26 mouse cellular contexts compared by ENCODE assay signal in genomic region chr11:78412861-78413260, GRCm38 (mm10). TPM values are rescaled to one million over a fixed set of nuclear protein-coding genes. Genes with fewer than 3 reads are reported as not detected.
DNase-seq lines count a peak whose midpoint lies in the region; ATAC-seq and TF ChIP-seq lines count a peak whose summit lies in the region.
"Had no signal": no experiment of that assay in that cellular context is flagged by ENCODE, and none has a peak within 500 bp of the region (broad histone marks: within the 10 kb centered on the region; RNA-seq: fewer than 3 reads in every experiment).

No protein-coding gene starts in this region.

- no peak for TF ChIP-seq CTCF in testis, adult 2 months (IDR thresholded peaks at IDR 0.05; ENCODE audit: control insufficient read depth, insufficient read depth, insufficient replicate concordance, low read depth, low read length)

- no peaks in the 10 kb centered on the region for H3K27me3 ChIP-seq in testis, adult 2 months (ENCODE audit: control insufficient read depth, insufficient read depth, low read length)
- H3K27me3 ChIP-seq: embryonic facial prominence, embryonic 15.5 days; limb, embryonic 12.5 days; lung, embryonic 15.5 days; midbrain, embryonic 12.5 days had no signal

- H3K27ac ChIP-seq in testis, adult 2 months (ENCODE audit: control insufficient read depth, insufficient read depth, low read depth, low read length), result peak overlapping the region; percentile 39
- H3K27ac ChIP-seq: heart, embryonic 10.5 days; limb, embryonic 12.5 days; liver, embryonic 14.5 days; lung, embryonic 15.5 days; macrophage; midbrain, embryonic 12.5 days had no signal

- no peak overlapping the region for H3K4me3 ChIP-seq in testis, adult 2 months (ENCODE audit: control insufficient read depth, low read depth, low read length)
- H3K4me3 ChIP-seq: embryonic facial prominence, embryonic 15.5 days; heart, embryonic 10.5 days; limb, embryonic 12.5 days; lung, embryonic 15.5 days; midbrain, embryonic 12.5 days had no signal

- H3K36me3 ChIP-seq in testis, adult 2 months (ENCODE audit: control insufficient read depth, insufficient read depth, low read length), result no peaks in the 10 kb centered on the region
- H3K36me3 ChIP-seq: embryonic facial prominence, embryonic 15.5 days; heart, embryonic 10.5 days; limb, embryonic 12.5 days; lung, embryonic 15.5 days; midbrain, embryonic 12.5 days had no signal

- peak; percentile 5 to 22 for DNase-seq in frontal cortex, adult 2 months (ENCODE audit: extremely low spot score in 1 of 2, low spot score in 1 of 2)
- no peak for DNase-seq in frontal cortex, postnatal 25 days (ENCODE audit: low spot score in 2 of 2)
- peak; percentile 26 to 27 for DNase-seq in layer of hippocampus, adult 8-10 months (ENCODE audit: low spot score in 2 of 2)
- DNase-seq in layer of hippocampus, postnatal 36 days, result no peak
- DNase-seq in testis, postnatal 14 days (ENCODE audit: low spot score), result no peak
- DNase-seq: retina, postnatal 1 day; spleen, adult 18-20 months; thymus, adult 18-20 months; thymus, postnatal 4 days had no signal

- ATAC-seq in CD4-positive, CD25-positive, alpha-beta regulatory T cell, adult 4 months, result no peak
- ATAC-seq: forebrain, embryonic 16.5 days had no signal

- H3K4me1 ChIP-seq in testis, adult 2 months (ENCODE audit: control insufficient read depth, insufficient read depth, low read length), result peaks cover 7% of the 10 kb centered on the region
- H3K4me1 ChIP-seq: heart, embryonic 10.5 days; limb, embryonic 12.5 days; midbrain, embryonic 12.5 days had no signal

- no peak for TF ChIP-seq POLR2A in testis, adult 2 months (IDR thresholded peaks at IDR 0.05; ENCODE audit: control insufficient read depth, low read depth, low read length)

RNA-seq across cellular contexts. Expression of gene Slc13a2, which starts 9.2 kb away (rescaled TPM):
- not detected in 2 replicates for polyA plus RNA-seq in frontal cortex, adult 2 months (2012; rRNA removed)
- total RNA-seq in layer of hippocampus, adult 8-10 months (2022), result not detected
- not detected for total RNA-seq in layer of hippocampus, postnatal 36 days (2021)
- 2.8 and 3.1 TPM in 2 replicates for polyA plus RNA-seq in testis, adult 2 months (2012; rRNA removed)
- polyA plus RNA-seq in CD4-positive, CD25-positive, alpha-beta regulatory T cell, adult 4 months (2017; shearing (Covaris generic)), result not detected
- total RNA-seq: gastrocnemius, postnatal 36 days; heart, postnatal 10 days; left cerebral cortex, adult 8-10 months; monocyte, adult 5-6 weeks had no signal
- polyA plus RNA-seq: cerebellum, adult 2 months; forebrain, embryonic 16.5 days; heart, embryonic 10.5 days; hindbrain, embryonic 11.5 days; limb, embryonic 12.5 days; midbrain, embryonic 12.5 days; neural tube, embryonic 11.5 days had no signal

RNA-seq across cellular contexts. Expression of gene Foxn1, which starts 26.5 kb away (rescaled TPM):
- not detected in 2 replicates for polyA plus RNA-seq in frontal cortex, adult 2 months (2012; rRNA removed)
- under 1 TPM in 1 of 4 experiments, not detected in 3; 0.10 TPM for total RNA-seq in layer of hippocampus, adult 8-10 months (2022)
- not detected for total RNA-seq in layer of hippocampus, postnatal 36 days (2021)
- not detected in 2 replicates for polyA plus RNA-seq in testis, adult 2 months (2012; rRNA removed)
- polyA plus RNA-seq in CD4-positive, CD25-positive, alpha-beta regulatory T cell, adult 4 months (2017; shearing (Covaris generic)), result under 1 TPM in 1 of 2 experiments, not detected in 1; 0.09 TPM
- total RNA-seq: heart, postnatal 10 days; monocyte, adult 5-6 weeks had no signal
- polyA plus RNA-seq: cerebellum, adult 2 months; forebrain, embryonic 16.5 days; limb, embryonic 12.5 days; liver, embryonic 14.5 days; macrophage; midbrain, embryonic 12.5 days; neural tube, embryonic 11.5 days had no signal

RNA-seq across cellular contexts. Expression of gene Slc46a1, which starts 52.6 kb away (rescaled TPM):
- polyA plus RNA-seq in frontal cortex, adult 2 months (2012; rRNA removed), result 14.1 and 14.4 TPM in 2 replicates
- 10 to 100 TPM in 3 of 4 experiments, 1 to 10 TPM in 1; 8.1 to 16.1 (median 11.1) TPM for total RNA-seq in layer of hippocampus, adult 8-10 months (2022)
- total RNA-seq in layer of hippocampus, postnatal 36 days (2021), result 10 to 100 TPM in 1 of 2 experiments, 1 to 10 TPM in 1; 9.5 to 11.3 TPM
- 7.7 and 7.8 TPM in 2 replicates for polyA plus RNA-seq in testis, adult 2 months (2012; rRNA removed)
- polyA plus RNA-seq in CD4-positive, CD25-positive, alpha-beta regulatory T cell, adult 4 months (2017; shearing (Covaris generic)), result 1 to 10 TPM; 1.6 to 3.5 TPM

Comparison
In these comparisons a context has a peak if more than half of its experiments do, and no peak if none do; other contexts are left out.
1. DNase-seq: peak in frontal cortex, adult 2 months (2 of 2) and layer of hippocampus, adult 8-10 months (2 of 2); none in frontal cortex, postnatal 25 days (0 of 2), layer of hippocampus, postnatal 36 days (0 of 2) and testis, postnatal 14 days (single experiment).